Mouse (Mus musculus) gonadal fat pad, adult 2 months (tissue): ENCODE measurements around the gene Fgl2. TPM values are rescaled to one million over a fixed set of nuclear protein-coding genes. Genes with fewer than 3 reads are reported as not detected.
A peak's percentile ranks its signal among the peaks of the same experiment; 100 is the strongest.

Source experiments
- DNase-seq: peaks from one replicate; pipeline ENCODE4 v3.0.0-alpha.2; 2012; ENCODE audit warnings: low read depth
- polyA plus RNA-seq: library from polyadenylated mRNA; depleted of rRNA; stranded (reverse); fragments of >200 nt; gene quantifications from 2 replicates; pipeline ENCODE4 v1.2.3, GENCODE M21; 2012

The Fgl2 gene
- polyA plus RNA-seq, 1 experiment = 11.5 TPM

- DNase-seq = no peak
Observed at GRCm38 (mm10) chr5:21384252-21384960, 12.0 kb downstream of the Fgl2 start.

GRCm38 (mm10) chr5:21384976-21385375 lies 12.5 kb downstream of the Fgl2 start:
- no peak for DNase-seq

- DNase-seq = no peak
Observed at GRCm38 (mm10) chr5:21386432-21386831, 14.0 kb downstream of the Fgl2 start.

GRCm38 (mm10) chr5:21387340-21387739 lies 14.9 kb downstream of the Fgl2 start:
- no peak for DNase-seq

GRCm38 (mm10) chr5:21388855-21389254 lies 16.4 kb downstream of the Fgl2 start:
- no peak for DNase-seq

GRCm38 (mm10) chr5:21391616-21392384 lies 19.4 kb downstream of the Fgl2 start:
- no peak for DNase-seq

- DNase-seq = no peak
Observed at GRCm38 (mm10) chr5:21394562-21394961, 22.1 kb downstream of the Fgl2 start.

GRCm38 (mm10) chr5:21395205-21395840 lies 22.9 kb downstream of the Fgl2 start:
- DNase-seq = no peak

GRCm38 (mm10) chr5:21411261-21411666 lies 38.8 kb downstream of the Fgl2 start:
- no peak for DNase-seq

GRCm38 (mm10) chr5:21412056-21412455 lies 39.6 kb downstream of the Fgl2 start:
- no peak for DNase-seq

GRCm38 (mm10) chr5:21413322-21413721 lies 40.9 kb downstream of the Fgl2 start:
- DNase-seq = no peak

- DNase-seq = no peak
Observed at GRCm38 (mm10) chr5:21414116-21414820, 41.8 kb downstream of the Fgl2 start.

GRCm38 (mm10) chr5:21418613-21419012 lies 46.2 kb downstream of the Fgl2 start:
- DNase-seq = no peak

- DNase-seq = no peak
Observed at GRCm38 (mm10) chr5:21420609-21421008, 48.2 kb downstream of the Fgl2 start.

- peak; percentile 97 for DNase-seq
Observed at GRCm38 (mm10) chr5:21424614-21425602, 52.5 kb downstream of the Fgl2 start, which contains the start of the genes Ccdc146 and Fam185a. Gene Ccdc146, minus strand, starts transcription at chr5:21424677. Gene Fam185a, plus strand, starts transcription at chr5:21424958.

- DNase-seq = no peak
Observed at GRCm38 (mm10) chr5:21426666-21427065, 54.2 kb downstream of the Fgl2 start.
